Mouse (Mus musculus): ENCODE measurements around the gene Tlk2. TPM values are rescaled to one million over a fixed set of nuclear protein-coding genes. Genes with fewer than 3 reads are reported as not detected.

Tlk2 gene
- total RNA-seq, 2 experiments from 2014 or later: 50.9 to 51.9 TPM

DNA sequence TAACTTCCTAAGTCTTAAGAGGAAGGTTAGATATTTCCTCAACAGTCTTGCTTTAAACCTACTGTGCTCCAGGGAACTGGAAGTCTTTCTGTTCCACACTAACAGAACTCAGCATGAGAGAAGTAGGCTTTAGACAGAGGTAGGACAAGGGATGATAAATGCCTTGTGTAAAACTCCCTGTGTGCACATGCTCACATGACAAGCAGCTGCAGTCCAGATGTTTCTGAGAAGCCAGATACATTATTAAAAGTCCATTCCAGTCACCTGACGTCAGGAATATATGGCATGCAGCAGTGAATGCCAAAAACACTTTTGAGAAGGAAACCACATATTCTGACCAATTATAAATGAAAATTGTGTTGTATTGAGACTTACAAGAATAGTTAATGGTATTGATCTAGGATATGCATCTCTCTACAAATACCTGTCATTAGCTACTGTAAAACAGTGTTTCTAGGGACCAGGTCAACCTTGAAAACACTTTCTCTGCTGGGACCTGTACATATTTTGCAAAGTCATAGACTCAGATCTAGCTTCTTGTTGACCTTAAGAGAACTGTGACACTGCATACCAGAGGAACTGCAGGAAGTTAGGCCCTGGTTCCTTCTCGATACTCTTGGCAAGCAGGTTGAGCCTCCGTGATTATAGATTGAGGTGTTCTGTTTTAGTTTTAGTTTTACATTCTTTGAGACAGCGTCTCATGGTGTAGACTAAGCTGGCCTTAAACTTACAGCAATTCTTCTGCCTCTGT is 83.2 kb downstream of the Tlk2 start:
- DNase-seq: no peak

DNA sequence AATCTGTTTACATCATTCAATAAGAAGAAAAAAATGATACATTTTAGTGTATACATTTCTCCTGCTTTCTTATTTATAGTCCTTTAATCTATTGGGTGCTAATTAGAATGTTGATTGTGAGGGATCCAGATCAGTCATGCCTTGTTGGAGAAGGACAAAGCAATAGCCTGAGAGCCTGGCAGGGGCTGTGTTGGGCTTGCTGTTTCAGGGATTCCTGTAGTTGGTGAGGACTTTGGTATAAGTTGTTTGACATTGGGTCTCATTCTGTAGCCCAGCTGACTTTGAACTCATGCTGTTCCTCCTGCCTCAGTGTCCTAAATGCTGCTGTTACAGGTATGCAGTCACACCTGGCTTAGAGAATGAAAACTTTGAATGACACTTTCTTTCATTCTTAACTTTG is 85.9 kb downstream of the Tlk2 start:
- DNase-seq: no peak

GRCm38 (mm10) chr11:105264988-105265387 is 86.4 kb downstream of the Tlk2 start:
- DNase-seq: no peak

DNA sequence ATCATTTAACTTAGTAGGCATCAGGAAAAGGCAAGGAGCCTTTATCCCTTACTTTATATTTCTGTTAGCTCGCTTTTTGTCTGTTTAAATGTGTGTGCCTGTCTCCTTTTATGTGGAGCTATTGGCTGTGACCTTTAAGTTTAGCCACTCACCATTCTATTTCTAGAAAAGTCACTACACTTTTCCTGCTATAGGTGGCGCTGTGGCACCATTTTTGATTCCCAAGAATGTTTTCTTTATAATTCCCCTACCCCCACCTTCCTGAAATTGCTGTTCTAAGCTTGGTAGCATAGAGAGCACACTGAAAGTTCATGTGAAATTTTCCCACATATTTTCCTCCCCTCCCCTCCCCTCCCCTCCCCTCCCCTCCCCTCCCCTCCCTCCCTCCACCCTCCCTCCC is 91.5 kb downstream of the Tlk2 start:
- DNase-seq: peak; percentile 20 to 60

DNA sequence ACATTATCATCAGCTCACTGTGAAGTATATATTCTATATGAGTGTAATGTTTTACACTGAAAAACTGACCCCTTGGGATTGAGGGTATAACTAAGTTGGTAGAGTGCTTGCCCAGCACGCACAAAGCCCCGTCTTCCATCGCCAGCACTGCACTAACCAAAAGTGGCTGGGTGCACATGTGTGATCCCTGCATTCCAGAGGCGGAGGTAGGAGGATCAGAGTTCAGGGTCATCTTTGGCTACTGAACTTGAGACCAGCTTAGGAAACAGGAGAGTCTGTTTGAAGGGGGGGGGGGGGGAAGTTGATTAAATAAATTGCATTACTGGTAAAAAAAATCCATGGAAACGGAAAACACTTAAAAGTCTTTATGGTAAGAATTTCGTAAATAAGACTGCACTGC is 101.8 kb downstream of the Tlk2 start:
- no peak for DNase-seq

- no peak for DNase-seq
Observed at GRCm38 (mm10) chr11:105281291-105281690, 102.7 kb downstream of the Tlk2 start.

- no peak for DNase-seq
Observed at GRCm38 (mm10) chr11:105281763-105282459, 103.3 kb downstream of the Tlk2 start.

- DNase-seq: peak in 1 of 2 experiments; percentile 8
Observed at GRCm38 (mm10) chr11:105282460-105282859, 103.9 kb downstream of the Tlk2 start.

GRCm38 (mm10) chr11:105283016-105283415 is 104.4 kb downstream of the Tlk2 start:
- DNase-seq: no peak

- DNase-seq: no peak
Observed at GRCm38 (mm10) chr11:105285720-105286119, 107.1 kb downstream of the Tlk2 start.

DNA sequence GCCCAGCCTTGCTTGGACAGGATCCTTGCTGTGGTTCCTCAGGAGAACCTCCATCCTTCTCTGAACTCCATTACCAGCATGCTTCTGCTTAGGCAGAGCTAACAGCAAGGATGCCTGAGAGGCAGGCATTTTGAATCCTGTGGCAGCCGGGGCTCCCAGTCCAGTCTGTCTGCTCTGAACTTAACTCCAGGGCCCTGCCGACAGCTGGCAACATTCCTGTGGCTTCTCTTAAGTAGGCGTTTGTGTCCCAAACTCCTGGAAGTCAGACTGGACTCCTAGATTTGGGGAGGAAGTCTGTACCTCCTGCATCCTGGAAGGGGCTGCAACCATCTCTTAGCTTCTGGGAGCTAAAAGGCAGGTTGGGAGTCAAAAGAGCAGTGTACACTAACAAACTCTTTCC is 110.8 kb downstream of the Tlk2 start:
- DNase-seq: no peak

- no peak for DNase-seq
Observed at GRCm38 (mm10) chr11:105291681-105292123, 113.1 kb downstream of the Tlk2 start.

DNA sequence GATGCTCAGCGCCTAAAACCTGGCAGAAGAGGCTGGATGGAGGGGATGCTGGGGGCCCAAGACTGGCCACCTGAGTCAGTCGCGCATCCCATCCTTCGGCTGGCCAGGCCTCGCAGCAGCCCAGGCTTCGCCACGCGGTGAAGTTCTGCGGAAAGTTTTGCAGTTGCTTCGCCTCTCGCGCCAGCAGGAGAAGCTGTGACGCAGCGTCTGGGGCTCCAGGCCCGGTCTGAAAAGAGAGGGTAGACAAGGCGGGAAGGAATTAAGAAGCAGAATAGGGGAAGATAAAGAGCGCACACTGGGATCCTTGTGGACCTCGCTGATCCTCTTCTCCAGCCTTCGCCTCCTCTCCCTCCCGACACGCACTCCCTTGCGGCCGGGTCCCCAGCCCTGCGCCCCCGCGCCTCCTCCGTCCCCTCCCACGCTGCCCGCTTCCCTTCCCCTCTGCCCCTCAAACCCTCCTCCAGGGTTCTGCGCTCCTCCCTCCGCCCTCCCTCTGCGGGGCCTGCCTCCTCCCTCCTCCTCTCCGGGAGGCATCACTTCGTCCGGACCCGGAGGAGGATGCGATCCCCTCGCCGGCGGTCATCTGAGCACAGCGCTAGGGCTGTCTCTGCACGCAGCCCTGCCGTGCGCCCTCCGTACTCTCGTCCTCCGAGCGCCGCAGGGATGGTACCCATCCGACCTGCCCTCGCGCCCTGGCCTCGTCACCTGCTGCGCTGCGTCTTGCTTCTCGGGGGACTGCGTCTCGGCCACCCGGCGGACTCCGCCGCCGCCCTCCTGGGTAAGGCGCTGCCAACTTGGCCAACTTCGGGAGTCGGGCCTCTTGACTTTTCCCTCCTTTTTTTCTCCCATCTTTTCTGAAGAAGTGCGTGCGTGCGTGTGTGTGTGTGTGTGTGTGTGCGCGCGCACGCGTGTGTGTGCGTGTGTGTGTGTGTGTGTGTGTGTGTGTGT is 113.8 kb downstream of the Tlk2 start, which contains the start of gene Mrc2:
Mrc2 (plus strand) TSS at position 520 of the 948 bp plus-strand sequence.
- DNase-seq: peak; percentile 51 to 65

DNA sequence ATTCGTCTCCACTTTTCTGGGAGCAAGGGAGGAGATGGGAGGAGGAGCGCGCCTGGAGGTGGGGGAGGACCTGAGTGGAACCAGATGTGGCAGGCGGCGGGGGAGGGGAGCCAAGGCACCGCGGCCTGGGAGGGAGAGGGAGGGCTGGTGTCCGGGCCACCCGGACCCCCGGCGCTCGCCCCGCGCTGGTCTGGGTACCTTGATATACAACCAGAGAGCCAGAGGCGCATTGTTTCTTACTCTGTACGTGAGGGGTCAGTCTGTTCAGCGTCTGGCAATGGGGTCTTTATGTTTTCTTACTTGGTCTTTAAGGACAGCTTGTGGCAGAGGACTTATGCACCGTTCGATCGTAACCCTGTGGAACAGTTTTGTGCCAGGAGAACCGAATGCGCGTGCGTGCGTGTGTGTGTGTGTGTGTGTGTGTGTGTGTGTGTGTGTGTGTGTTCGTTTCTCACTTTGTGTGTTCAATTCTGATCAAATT is 114.5 kb downstream of the Tlk2 start:
- peak in 1 of 2 experiments; percentile 42 for DNase-seq

DNA sequence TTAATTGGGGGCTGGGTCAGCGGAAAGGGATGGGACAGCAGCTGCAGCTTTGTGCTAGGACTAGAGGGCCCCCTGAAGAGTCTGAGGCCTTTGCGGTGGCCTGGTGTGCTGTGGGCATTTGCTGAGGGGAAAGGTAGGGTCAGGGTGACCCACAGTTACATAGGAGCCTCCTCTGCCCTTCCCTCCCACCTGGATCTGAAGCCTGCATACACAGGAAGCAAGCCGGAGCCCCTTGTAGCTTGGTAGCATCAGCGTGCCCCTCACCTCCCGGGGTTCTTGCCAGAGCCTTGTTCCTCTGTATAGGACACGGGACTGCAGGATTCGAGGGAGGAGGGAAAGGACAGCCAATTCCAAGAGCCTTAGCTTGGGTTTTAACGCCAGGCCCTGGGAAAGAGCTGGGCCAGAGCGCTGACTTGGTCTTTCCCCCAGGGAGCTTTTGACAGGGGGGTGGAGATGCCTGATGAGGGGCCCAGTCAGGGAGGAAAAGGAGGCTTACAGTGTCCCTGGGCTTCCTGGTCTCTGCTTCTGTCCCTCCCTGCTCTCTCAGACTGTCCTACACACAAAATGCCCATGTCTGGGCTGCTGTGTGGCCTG is 115.4 kb downstream of the Tlk2 start:
- no peak for DNase-seq

GRCm38 (mm10) chr11:105296084-105296483 is 117.5 kb downstream of the Tlk2 start:
- no peak for DNase-seq

DNA sequence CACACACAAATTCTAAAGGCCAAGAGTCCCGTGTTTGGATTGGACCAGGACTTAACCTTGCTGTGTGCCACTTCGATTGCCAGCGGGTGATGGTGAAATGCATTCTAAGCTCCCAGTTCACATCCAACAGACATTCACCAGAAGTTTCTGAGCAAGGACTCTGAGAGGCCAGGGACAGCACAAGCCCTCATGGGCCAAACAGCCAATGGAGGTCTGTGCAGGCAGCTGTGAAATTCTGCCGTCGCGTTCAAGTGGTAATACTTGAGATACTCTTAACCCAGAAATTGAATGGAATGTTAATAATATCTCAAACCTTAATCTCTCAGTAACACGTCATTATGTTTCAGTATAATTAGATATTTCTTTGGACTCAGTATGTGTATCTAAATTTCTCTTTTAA is 131.6 kb downstream of the Tlk2 start:
- DNase-seq: no peak

DNA sequence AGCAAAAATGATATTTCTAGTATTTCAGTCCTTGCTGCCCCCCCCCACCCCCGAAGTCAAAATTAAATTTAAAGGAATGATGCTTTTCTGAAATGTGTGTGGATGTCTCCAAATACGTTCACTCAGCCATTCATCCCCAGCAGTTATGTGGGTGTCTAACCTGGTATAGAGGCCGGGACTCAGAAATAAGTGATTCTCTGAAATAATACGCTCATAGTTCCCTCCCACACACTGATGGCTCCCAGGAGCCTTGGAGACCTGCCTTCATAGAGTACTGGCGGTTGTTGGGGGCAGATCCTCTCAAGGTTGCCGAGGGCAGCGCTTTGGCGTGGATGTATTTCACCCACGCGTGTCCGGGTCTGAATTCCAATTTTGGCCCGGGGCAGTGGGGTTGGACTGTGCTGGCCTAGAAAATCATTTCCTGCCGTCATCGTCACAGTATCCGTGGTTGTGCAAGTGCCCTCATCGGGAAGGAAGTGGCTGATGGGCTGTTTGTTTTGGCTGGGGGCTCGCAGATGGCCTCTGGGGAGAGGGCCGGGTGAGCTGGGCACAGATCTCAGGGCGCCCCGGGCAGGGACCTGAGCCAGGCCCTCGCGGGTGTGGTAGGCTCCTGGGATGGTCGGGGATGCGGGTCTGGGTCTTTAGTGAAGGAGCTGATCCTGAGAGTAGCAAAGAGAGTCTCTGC is 132.8 kb downstream of the Tlk2 start:
- DNase-seq: peak; percentile 57 to 62

- DNase-seq: no peak
Observed at GRCm38 (mm10) chr11:105312311-105312942, 133.8 kb downstream of the Tlk2 start.

DNA sequence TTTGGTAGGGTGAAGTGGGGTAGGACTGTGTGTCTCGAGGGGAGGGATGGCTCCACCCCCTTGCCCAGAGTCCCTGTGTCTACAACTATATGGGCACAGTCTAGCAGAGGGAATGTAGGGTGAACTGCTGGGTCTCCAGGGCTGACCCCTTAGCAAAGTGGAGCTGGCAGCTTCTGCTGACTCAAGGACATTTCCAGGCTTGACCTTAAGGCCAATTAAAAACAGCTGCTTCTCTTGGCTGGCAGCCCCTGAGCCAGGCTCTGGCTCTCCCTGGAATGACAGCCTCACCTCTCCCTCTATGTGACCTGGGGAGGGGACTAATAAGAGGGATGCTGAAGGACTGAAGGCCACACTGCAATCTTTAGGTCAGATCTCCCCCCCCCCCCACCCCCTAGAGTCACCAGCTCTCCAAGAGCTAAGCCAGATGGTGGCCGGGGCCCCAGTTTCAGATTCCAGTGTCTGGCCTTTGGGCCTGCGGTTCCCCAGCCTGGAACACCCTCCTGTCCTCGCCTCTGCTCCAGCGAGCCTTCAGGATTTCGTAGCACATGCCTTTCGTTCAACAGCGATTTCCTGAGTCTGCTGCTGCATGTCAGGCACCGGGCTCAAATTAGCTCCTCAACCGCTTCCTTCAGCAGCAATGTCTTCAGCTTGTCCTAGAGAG is 134.5 kb downstream of the Tlk2 start:
- DNase-seq: peak in 1 of 2 experiments; percentile 32

All from adrenal gland, postnatal 36 days (tissue).